Mouse (Mus musculus): Measurements from ENCODE around the gene AC109138.7. TPM values are rescaled to one million over a fixed set of nuclear protein-coding genes. Genes with fewer than 3 reads are reported as not detected.

Gene AC109138.7
- polyA plus RNA-seq, 1 experiment from 2014 or later: not detected

DNA sequence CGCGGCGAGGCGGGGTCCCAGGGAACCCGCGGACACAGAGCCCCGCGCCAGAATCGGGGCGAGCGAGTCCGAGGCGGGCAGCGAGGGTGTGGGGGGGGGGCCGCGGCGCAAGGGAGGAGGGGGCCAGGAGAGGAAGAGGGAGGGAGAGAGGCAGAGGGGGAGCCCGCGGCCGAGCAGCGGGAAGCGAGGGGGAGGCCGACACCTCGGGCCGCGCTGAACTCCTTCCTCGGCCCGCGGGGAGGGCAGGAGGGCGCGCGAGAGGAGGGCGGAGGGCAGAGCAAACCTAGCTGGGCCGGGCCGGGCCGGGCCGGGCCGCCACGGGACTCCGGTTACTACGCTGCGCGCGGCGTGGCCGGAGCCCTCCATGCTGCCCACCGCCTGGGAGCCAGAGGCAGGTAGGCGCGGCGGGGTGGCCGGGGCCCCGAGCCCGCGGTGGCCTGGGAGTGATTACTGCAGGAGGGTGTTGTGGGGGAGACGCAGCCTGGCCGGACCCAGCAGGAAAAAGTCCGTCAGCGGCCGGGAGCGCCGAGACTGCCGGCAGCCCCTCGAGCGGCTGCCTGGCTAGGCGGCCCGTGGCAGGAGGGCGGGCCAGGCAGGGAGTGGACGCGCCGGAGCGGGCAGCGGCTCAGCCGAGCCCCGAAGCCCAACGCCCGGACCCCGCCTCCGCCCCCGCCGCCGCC is 754 bp downstream of the AC109138.7 start:
- H3K9me3 ChIP-seq (ENCODE audit: low read length): no peaks in the 10 kb centered on the region
- WGBS: 1% methylated on average over 21 of the region's 81 CpGs
- peak overlapping the region; percentile 99 for H3K4me2 ChIP-seq (replicated peaks; ENCODE audit: low read depth, low read length)
- DNase-seq (ENCODE audit: low spot score): peak; percentile 71
- no peaks in the 10 kb centered on the region for H3K36me3 ChIP-seq (ENCODE audit: insufficient read depth, low read length)
- H3K4me1 ChIP-seq (ENCODE audit: insufficient read depth, low read depth, low read length): peaks cover 23% of the 10 kb centered on the region
- H3K27me3 ChIP-seq (replicated peaks; ENCODE audit: insufficient read depth, low read length): no peaks in the 10 kb centered on the region
- ATAC-seq: peak; percentile 51
- peak overlapping the region; percentile 90 for H3K27ac ChIP-seq (ENCODE audit: low read length)
- H3K4me3 ChIP-seq (ENCODE audit: low read depth, low read length): peak overlapping the region; percentile 79
- TF ChIP-seq CTCF (IDR thresholded peaks at IDR 0.05) (no peak), EP300 (IDR thresholded peaks at IDR 0.05) (no peak)
- peak overlapping the region; percentile 90 for H3K9ac ChIP-seq (replicated peaks; ENCODE audit: low read depth)

DNA sequence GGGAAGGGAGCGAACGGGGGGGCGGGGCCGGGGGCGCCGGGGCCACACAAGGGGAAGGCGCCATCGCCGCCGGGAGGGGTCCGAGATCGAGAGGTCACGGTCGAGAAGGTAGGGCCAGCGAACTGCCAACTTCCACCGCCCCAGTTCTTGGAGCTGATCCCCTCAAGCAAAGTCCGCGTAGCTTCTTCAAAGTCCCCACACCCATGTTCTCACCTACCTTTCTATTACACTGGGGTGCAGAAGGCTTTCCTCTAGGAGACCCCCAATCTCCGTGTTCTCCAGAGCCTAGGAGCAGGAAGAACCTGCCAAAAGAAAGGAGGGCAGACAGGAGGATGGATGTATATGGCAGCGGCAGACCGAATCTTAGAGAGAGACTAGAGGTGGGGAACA is 1.3 kb downstream of the AC109138.7 start:
- Histone ChIP-seq H3K9me3 (ENCODE audit: low read length) (no peaks in the 10 kb centered on the region), H3K4me3 (ENCODE audit: low read depth, low read length) (peak overlapping the region; percentile 79), H3K4me1 (ENCODE audit: insufficient read depth, low read depth, low read length) (peaks cover 28% of the 10 kb centered on the region), H3K9ac (replicated peaks; ENCODE audit: low read depth) (peak overlapping the region; percentile 90), H3K4me2 (replicated peaks; ENCODE audit: low read depth, low read length) (peak overlapping the region; percentile 99), H3K27me3 (replicated peaks; ENCODE audit: insufficient read depth, low read length) (no peaks in the 10 kb centered on the region), H3K27ac (ENCODE audit: low read length) (peak overlapping the region; percentile 90), H3K36me3 (ENCODE audit: insufficient read depth, low read length) (no peaks in the 10 kb centered on the region)
- WGBS: 2% methylated on average over 14 of the region's 21 CpGs
- ATAC-seq (no peak), DNase-seq (ENCODE audit: low spot score) (no peak)
- TF ChIP-seq CTCF (IDR thresholded peaks at IDR 0.05) (no peak), EP300 (IDR thresholded peaks at IDR 0.05) (no peak)

DNA sequence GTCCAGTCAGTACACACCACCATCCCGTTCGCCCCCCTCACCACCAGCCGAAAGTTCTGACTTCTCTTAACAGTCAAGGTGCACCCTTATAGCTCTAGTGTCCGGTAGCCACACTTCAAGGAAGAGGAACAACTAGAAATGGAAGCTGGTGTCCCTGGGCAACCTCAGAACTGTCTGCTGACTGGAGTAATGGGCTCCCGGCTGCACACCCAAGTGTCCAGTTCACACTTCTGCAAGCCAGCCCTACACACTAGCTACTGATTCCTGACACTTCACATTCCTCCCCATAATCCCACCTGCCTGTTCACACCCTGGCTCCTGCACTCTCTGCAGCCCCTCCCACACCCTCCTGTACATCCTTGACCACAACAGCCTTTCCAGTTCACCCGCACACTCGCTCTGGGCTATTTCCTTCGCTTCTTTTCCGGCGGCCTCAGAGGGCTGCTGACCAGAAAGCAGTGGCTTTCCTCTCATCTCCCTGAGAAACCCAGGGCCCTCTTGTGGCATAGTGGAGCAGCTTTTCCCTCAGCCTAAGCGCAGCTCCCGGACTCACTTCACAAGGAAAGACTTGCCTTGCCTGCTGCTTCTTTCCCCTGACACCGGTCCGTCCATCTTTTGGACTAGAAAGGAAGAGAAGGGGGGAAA is 2.0 kb downstream of the AC109138.7 start:
- no peaks in the 10 kb centered on the region for H3K36me3 ChIP-seq (ENCODE audit: insufficient read depth, low read length)
- H3K4me2 ChIP-seq (replicated peaks; ENCODE audit: low read depth, low read length): peak overlapping the region; percentile 99
- no peaks in the 10 kb centered on the region for H3K9me3 ChIP-seq (ENCODE audit: low read length)
- peaks cover 32% of the 10 kb centered on the region for H3K4me1 ChIP-seq (ENCODE audit: insufficient read depth, low read depth, low read length)
- ATAC-seq (0 out of 2 replicates have a peak, but pooled peaks have one; percentile 1), DNase-seq (ENCODE audit: low spot score) (peak; percentile 67)
- no peak overlapping the region; the same call in 1 of the 2 replicates for H3K9ac ChIP-seq (replicated peaks; ENCODE audit: low read depth)
- 0 out of 2 replicates have a peak overlapping the region, but pooled peaks have one; percentile 5 for H3K27ac ChIP-seq (ENCODE audit: low read length)
- TF ChIP-seq CTCF (IDR thresholded peaks at IDR 0.05) (peak; percentile 69), EP300 (IDR thresholded peaks at IDR 0.05) (no peak)
- H3K27me3 ChIP-seq (replicated peaks; ENCODE audit: insufficient read depth, low read length): no peaks in the 10 kb centered on the region
- 10% methylated on average over 14 of the region's 14 CpGs for WGBS
- H3K4me3 ChIP-seq (ENCODE audit: low read depth, low read length): peak overlapping the region; percentile 79; the same call in 1 of the 2 replicates

DNA sequence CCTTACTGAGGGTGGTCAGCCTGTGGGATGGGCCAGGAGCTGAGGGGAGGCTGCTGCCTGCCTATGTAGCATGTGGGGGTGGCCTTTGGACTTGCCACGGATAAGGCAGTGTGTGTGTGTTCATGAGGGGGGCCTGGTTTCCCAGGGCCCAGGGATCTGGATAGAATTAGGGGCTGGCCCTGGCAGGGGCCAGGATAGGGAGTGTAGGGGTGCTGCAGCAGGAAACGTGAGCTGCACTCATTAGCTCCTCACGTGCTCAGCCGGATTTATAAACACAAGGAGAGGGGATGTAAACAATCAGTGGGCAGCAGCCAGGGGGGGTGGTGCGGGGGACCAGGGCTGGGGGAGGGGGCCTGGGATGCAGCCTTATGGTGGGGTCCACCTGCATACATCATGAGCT is 3.0 kb downstream of the AC109138.7 start:
- Histone ChIP-seq H3K27ac (ENCODE audit: low read length) (no peak overlapping the region), H3K36me3 (ENCODE audit: insufficient read depth, low read length) (no peaks in the 10 kb centered on the region), H3K9me3 (ENCODE audit: low read length) (no peaks in the 10 kb centered on the region), H3K9ac (replicated peaks; ENCODE audit: low read depth) (no peak overlapping the region), H3K4me1 (ENCODE audit: insufficient read depth, low read depth, low read length) (peaks cover 40% of the 10 kb centered on the region), H3K27me3 (replicated peaks; ENCODE audit: insufficient read depth, low read length) (no peaks in the 10 kb centered on the region), H3K4me2 (replicated peaks; ENCODE audit: low read depth, low read length) (peak overlapping the region; percentile 99), H3K4me3 (ENCODE audit: low read depth, low read length) (no peak overlapping the region)
- TF ChIP-seq EP300 (IDR thresholded peaks at IDR 0.05) (0 out of 2 replicates have a peak, but pooled peaks have one; percentile 20), CTCF (IDR thresholded peaks at IDR 0.05) (no peak)
- ATAC-seq (no peak), DNase-seq (ENCODE audit: low spot score) (no peak)
- 16% methylated on average over 5 of the region's 5 CpGs for WGBS

DNA sequence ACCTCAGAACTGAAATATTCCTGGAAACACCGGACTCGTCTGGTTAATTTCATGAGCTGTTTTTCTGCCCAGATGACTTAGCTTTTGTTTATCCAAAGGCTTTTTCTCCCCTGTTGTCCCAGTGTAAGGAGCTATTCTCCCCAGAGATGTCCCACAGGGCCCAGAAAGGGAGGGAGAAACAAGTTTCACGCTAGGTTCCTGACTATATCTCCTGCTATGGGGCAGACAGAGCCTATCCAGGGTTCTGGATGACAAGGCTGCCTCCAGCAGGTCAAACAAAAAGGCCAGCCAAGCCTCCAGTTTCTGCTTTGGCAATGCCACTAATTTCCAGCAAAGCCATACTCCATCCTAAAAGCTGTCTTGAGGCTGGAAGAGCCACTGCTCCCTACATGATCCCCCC is 3.7 kb downstream of the AC109138.7 start:
- Histone ChIP-seq H3K4me3 (ENCODE audit: low read depth, low read length) (no peak overlapping the region), H3K4me2 (replicated peaks; ENCODE audit: low read depth, low read length) (no peak overlapping the region), H3K9me3 (ENCODE audit: low read length) (no peaks in the 10 kb centered on the region), H3K9ac (replicated peaks; ENCODE audit: low read depth) (no peak overlapping the region), H3K36me3 (ENCODE audit: insufficient read depth, low read length) (no peaks in the 10 kb centered on the region), H3K4me1 (ENCODE audit: insufficient read depth, low read depth, low read length) (peaks cover 40% of the 10 kb centered on the region), H3K27me3 (replicated peaks; ENCODE audit: insufficient read depth, low read length) (no peaks in the 10 kb centered on the region), H3K27ac (ENCODE audit: low read length) (no peak overlapping the region)
- TF ChIP-seq EP300 (IDR thresholded peaks at IDR 0.05) (no peak), CTCF (IDR thresholded peaks at IDR 0.05) (no peak)
- no peak for DNase-seq (ENCODE audit: low spot score)
- no peak for ATAC-seq
- WGBS: 50% methylated on average over 3 of the region's 3 CpGs

DNA sequence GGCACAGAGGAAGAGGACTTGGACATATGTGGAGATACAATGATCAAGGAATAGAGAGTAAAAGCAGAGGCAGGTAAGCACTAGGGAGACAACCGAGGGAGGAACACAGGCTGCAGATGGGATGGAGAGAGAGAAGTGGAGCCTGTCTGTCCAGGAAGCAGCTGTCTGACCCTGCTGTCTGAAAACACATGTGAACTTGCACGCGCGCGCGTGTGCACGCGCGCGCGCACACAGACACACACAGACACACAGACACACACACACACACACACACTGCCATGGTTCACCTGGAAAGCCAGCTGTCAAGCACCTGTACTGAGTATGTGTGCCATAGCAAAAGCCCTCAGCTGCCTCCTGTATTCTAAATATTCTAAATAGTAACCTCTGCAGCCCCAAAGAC is 4.1 kb downstream of the AC109138.7 start:
- Histone ChIP-seq H3K27me3 (replicated peaks; ENCODE audit: insufficient read depth, low read length) (no peaks in the 10 kb centered on the region), H3K4me3 (ENCODE audit: low read depth, low read length) (no peak overlapping the region), H3K9me3 (ENCODE audit: low read length) (no peaks in the 10 kb centered on the region), H3K4me2 (replicated peaks; ENCODE audit: low read depth, low read length) (no peak overlapping the region), H3K9ac (replicated peaks; ENCODE audit: low read depth) (no peak overlapping the region), H3K36me3 (ENCODE audit: insufficient read depth, low read length) (no peaks in the 10 kb centered on the region), H3K27ac (ENCODE audit: low read length) (no peak overlapping the region), H3K4me1 (ENCODE audit: insufficient read depth, low read depth, low read length) (peaks cover 36% of the 10 kb centered on the region)
- DNase-seq (ENCODE audit: low spot score) (no peak), ATAC-seq (no peak)
- WGBS: 88% methylated on average over 11 of the region's 11 CpGs
- TF ChIP-seq CTCF (IDR thresholded peaks at IDR 0.05): no peak
- no peak for TF ChIP-seq EP300 (IDR thresholded peaks at IDR 0.05)
